Mouse (Mus musculus): ENCODE results near the gene Ap2a1.

Gene Ap2a1

GRCm38 (mm10) chr7:44851625-44852234 is 77.6 kb downstream of the Ap2a1 start:
- DNase-seq (ENCODE audit: extremely low spot score, low read depth, low spot score): no peak

GRCm38 (mm10) chr7:44850789-44851624 is 78.3 kb downstream of the Ap2a1 start:
- no peak for DNase-seq (ENCODE audit: extremely low spot score, low read depth, low spot score)

Data from hindlimb bud, embryonic 11.5 days (tissue).